Mouse (Mus musculus) left cerebral cortex, adult 18-20 months (tissue): ENCODE results near the gene Atp5g2. TPM values are rescaled to one million over a fixed set of nuclear protein-coding genes. Genes with fewer than 3 reads are reported as not detected.

Experiments used
- microRNA-seq, 2 experiments: library from miRNA; unstranded; fragments of <30 nt; microRNA quantifications; one replicate each; pipeline ENCODE4 v1.2.0; 2021
- total RNA-seq, 2 experiments: library from RNA; stranded (reverse); gene quantifications; 2 replicates each; pipeline ENCODE4 v1.2.3; 2021

Gene Atp5g2
- total RNA-seq, 2 experiments from 2014 or later, result 7.8 to 11.6 TPM

Small RNA genes within 50 kb of the gene (microRNA-seq; reads per million reads assigned to microRNA genes)
- 0 to 0.25 reads per million in 2 experiments for gene Mir688

Other genes with a start within 250 kb of the Atp5g2 start
- 1 to 10 TPM; 1.7 to 2.1 TPM for gene Amhr2, start 227.0 kb downstream of the Atp5g2 start, total RNA-seq
- gene Prr13, start 213.3 kb downstream of the Atp5g2 start, total RNA-seq, result 10 to 100 TPM; 55.0 to 57.5 TPM
- 100 to 1,000 TPM; 499 to 503 TPM for gene Pcbp2, start 201.8 kb downstream of the Atp5g2 start, total RNA-seq
- gene Gm10337, start 168.6 kb downstream of the Atp5g2 start, total RNA-seq, result not detected
- gene Map3k12, start 155.3 kb downstream of the Atp5g2 start, total RNA-seq, result 10 to 100 TPM; 94.3 to 97.3 TPM
- gene Tarbp2, start 154.2 kb downstream of the Atp5g2 start, total RNA-seq, result 10 to 100 TPM; 28.8 to 30.3 TPM
- gene Npff, start 147.4 kb downstream of the Atp5g2 start, total RNA-seq, result 1 to 10 TPM; 2.3 to 3.8 TPM
- not detected for gene Gm28047, start 47.3 kb downstream of the Atp5g2 start, total RNA-seq
- gene Atf7, start 46.9 kb downstream of the Atp5g2 start, total RNA-seq, result 10 to 100 TPM; 33.9 to 36.3 TPM
- gene Calcoco1, start 49.8 kb upstream of the Atp5g2 start, total RNA-seq, result 10 to 100 TPM; 75.1 to 75.6 TPM
- not detected for gene Hoxc13, start 248.8 kb upstream of the Atp5g2 start, total RNA-seq